Mouse (Mus musculus): Measurements from ENCODE around the gene Gabrb3. TPM values are rescaled to one million over a fixed set of nuclear protein-coding genes. Genes with fewer than 3 reads are reported as not detected.

The Gabrb3 gene
- polyA plus RNA-seq, 1 experiment from 2014 or later, result 74.4 TPM

GRCm38 (mm10) chr7:57508860-57509632 lies 89.6 kb downstream of the Gabrb3 start:
- Histone ChIP-seq H3K36me3 (replicated peaks; ENCODE audit: control insufficient read depth, insufficient read depth) (no peaks in the 10 kb centered on the region), H3K4me1 (replicated peaks; ENCODE audit: control insufficient read depth, insufficient read depth, low read length) (no peaks in the 10 kb centered on the region), H3K27ac (peak overlapping the region; percentile 10; the same call in 1 of the 2 replicates), H3K4me3 (replicated peaks; ENCODE audit: low read length) (peak overlapping the region; percentile 67), H3K27me3 (ENCODE audit: control insufficient read depth, insufficient read depth, low read length) (peaks cover 48% of the 10 kb centered on the region), H3K4me2 (replicated peaks) (peak overlapping the region; percentile 74), H3K9me3 (ENCODE audit: control insufficient read depth, low read length) (no peaks in the 10 kb centered on the region), H3K9ac (peak overlapping the region; percentile 67)
- ATAC-seq (ENCODE audit: low FRiP score) (peak; percentile 76), DNase-seq (ENCODE audit: low spot score) (peak; percentile 49)
- 2% methylated on average over 66 of the region's 72 CpGs for WGBS

GRCm38 (mm10) chr7:57509681-57510141 lies 90.2 kb downstream of the Gabrb3 start, which contains the start of gene Gabra5:
TSS of gene Gabra5 (minus strand) at chr7:57510059.
- H3K4me1 ChIP-seq (replicated peaks; ENCODE audit: control insufficient read depth, insufficient read depth, low read length), result no peaks in the 10 kb centered on the region
- no peaks in the 10 kb centered on the region for H3K36me3 ChIP-seq (replicated peaks; ENCODE audit: control insufficient read depth, insufficient read depth)
- H3K27ac ChIP-seq, result peak within 1 kb of the TSS; percentile 10; the same call in 1 of the 2 replicates
- H3K4me2 ChIP-seq (replicated peaks), result peak within 1 kb of the TSS; percentile 74
- WGBS, result under 1% methylated on average over 44 of the region's 59 CpGs
- ATAC-seq (ENCODE audit: low FRiP score) (peak; percentile 84), DNase-seq (ENCODE audit: low spot score) (peak; percentile 70)
- no peaks in the 10 kb centered on the region for H3K9me3 ChIP-seq (ENCODE audit: control insufficient read depth, low read length)
- peak within 1 kb of the TSS; percentile 67 for H3K4me3 ChIP-seq (replicated peaks; ENCODE audit: low read length)
- H3K9ac ChIP-seq, result peak within 1 kb of the TSS; percentile 67
- peaks cover 48% of the 10 kb centered on the region for H3K27me3 ChIP-seq (ENCODE audit: control insufficient read depth, insufficient read depth, low read length)

GRCm38 (mm10) chr7:57512955-57513354 lies 93.5 kb downstream of the Gabrb3 start:
- Histone ChIP-seq H3K4me1 (replicated peaks; ENCODE audit: control insufficient read depth, insufficient read depth, low read length) (no peaks in the 10 kb centered on the region), H3K9ac (no peak overlapping the region), H3K9me3 (ENCODE audit: control insufficient read depth, low read length) (no peaks in the 10 kb centered on the region), H3K27me3 (ENCODE audit: control insufficient read depth, insufficient read depth, low read length) (peaks cover 38% of the 10 kb centered on the region), H3K4me3 (replicated peaks; ENCODE audit: low read length) (no peak overlapping the region), H3K27ac (no peak overlapping the region), H3K36me3 (replicated peaks; ENCODE audit: control insufficient read depth, insufficient read depth) (no peaks in the 10 kb centered on the region), H3K4me2 (replicated peaks) (no peak overlapping the region)
- 29% methylated on average over 3 of the region's 3 CpGs for WGBS
- DNase-seq (ENCODE audit: low spot score), result peak; percentile 81
- no peak for ATAC-seq (ENCODE audit: low FRiP score)

- H3K27me3 ChIP-seq (ENCODE audit: control insufficient read depth, insufficient read depth, low read length), result no peaks in the 10 kb centered on the region
- no peak overlapping the region for H3K9ac ChIP-seq
- H3K9me3 ChIP-seq (ENCODE audit: control insufficient read depth, low read length), result no peaks in the 10 kb centered on the region
- H3K27ac ChIP-seq, result no peak overlapping the region
- no peak overlapping the region for H3K4me3 ChIP-seq (replicated peaks; ENCODE audit: low read length)
- no peaks in the 10 kb centered on the region for H3K4me1 ChIP-seq (replicated peaks; ENCODE audit: control insufficient read depth, insufficient read depth, low read length)
- H3K36me3 ChIP-seq (replicated peaks; ENCODE audit: control insufficient read depth, insufficient read depth), result no peaks in the 10 kb centered on the region
- WGBS, result 88% methylated on average over 4 of the region's 4 CpGs
- no peak for ATAC-seq (ENCODE audit: low FRiP score)
- no peak overlapping the region for H3K4me2 ChIP-seq (replicated peaks)
- DNase-seq (ENCODE audit: low spot score), result no peak
Observed at GRCm38 (mm10) chr7:57529451-57529850, 110.0 kb downstream of the Gabrb3 start.

- Histone ChIP-seq H3K27ac (no peak overlapping the region), H3K4me1 (replicated peaks; ENCODE audit: control insufficient read depth, insufficient read depth, low read length) (no peaks in the 10 kb centered on the region), H3K36me3 (replicated peaks; ENCODE audit: control insufficient read depth, insufficient read depth) (no peaks in the 10 kb centered on the region), H3K4me3 (replicated peaks; ENCODE audit: low read length) (no peak overlapping the region), H3K9me3 (ENCODE audit: control insufficient read depth, low read length) (no peaks in the 10 kb centered on the region), H3K27me3 (ENCODE audit: control insufficient read depth, insufficient read depth, low read length) (no peaks in the 10 kb centered on the region), H3K9ac (no peak overlapping the region), H3K4me2 (replicated peaks) (no peak overlapping the region)
- DNase-seq (ENCODE audit: low spot score), result no peak
- WGBS, result 87% methylated on average over 8 of the region's 8 CpGs
- ATAC-seq (ENCODE audit: low FRiP score), result no peak
Observed at GRCm38 (mm10) chr7:57529954-57530353, 110.5 kb downstream of the Gabrb3 start.

- no peak overlapping the region for H3K9ac ChIP-seq
- no peaks in the 10 kb centered on the region for H3K36me3 ChIP-seq (replicated peaks; ENCODE audit: control insufficient read depth, insufficient read depth)
- H3K27me3 ChIP-seq (ENCODE audit: control insufficient read depth, insufficient read depth, low read length), result no peaks in the 10 kb centered on the region
- 71% methylated on average over 10 of the region's 10 CpGs for WGBS
- no peak for ATAC-seq (ENCODE audit: low FRiP score)
- H3K27ac ChIP-seq, result no peak overlapping the region
- H3K4me2 ChIP-seq (replicated peaks), result no peak overlapping the region
- no peak overlapping the region for H3K4me3 ChIP-seq (replicated peaks; ENCODE audit: low read length)
- DNase-seq (ENCODE audit: low spot score), result no peak
- H3K4me1 ChIP-seq (replicated peaks; ENCODE audit: control insufficient read depth, insufficient read depth, low read length), result no peaks in the 10 kb centered on the region
- no peaks in the 10 kb centered on the region for H3K9me3 ChIP-seq (ENCODE audit: control insufficient read depth, low read length)
Observed at GRCm38 (mm10) chr7:57532676-57533075, 113.2 kb downstream of the Gabrb3 start.

- WGBS, result 22% methylated on average over 7 of the region's 7 CpGs
- DNase-seq (ENCODE audit: low spot score) (no peak), ATAC-seq (ENCODE audit: low FRiP score) (no peak)
- Histone ChIP-seq H3K4me1 (replicated peaks; ENCODE audit: control insufficient read depth, insufficient read depth, low read length) (no peaks in the 10 kb centered on the region), H3K4me2 (replicated peaks) (no peak overlapping the region), H3K36me3 (replicated peaks; ENCODE audit: control insufficient read depth, insufficient read depth) (no peaks in the 10 kb centered on the region), H3K27ac (no peak overlapping the region), H3K27me3 (ENCODE audit: control insufficient read depth, insufficient read depth, low read length) (no peaks in the 10 kb centered on the region), H3K4me3 (replicated peaks; ENCODE audit: low read length) (no peak overlapping the region), H3K9me3 (ENCODE audit: control insufficient read depth, low read length) (no peaks in the 10 kb centered on the region), H3K9ac (no peak overlapping the region)
Observed at GRCm38 (mm10) chr7:57538565-57538964, 119.1 kb downstream of the Gabrb3 start.

- Histone ChIP-seq H3K36me3 (replicated peaks; ENCODE audit: control insufficient read depth, insufficient read depth) (no peaks in the 10 kb centered on the region), H3K9ac (no peak overlapping the region), H3K4me3 (replicated peaks; ENCODE audit: low read length) (no peak overlapping the region), H3K27me3 (ENCODE audit: control insufficient read depth, insufficient read depth, low read length) (no peaks in the 10 kb centered on the region), H3K4me2 (replicated peaks) (no peak overlapping the region), H3K9me3 (ENCODE audit: control insufficient read depth, low read length) (no peaks in the 10 kb centered on the region), H3K27ac (no peak overlapping the region), H3K4me1 (replicated peaks; ENCODE audit: control insufficient read depth, insufficient read depth, low read length) (no peaks in the 10 kb centered on the region)
- DNase-seq (ENCODE audit: low spot score) (no peak), ATAC-seq (ENCODE audit: low FRiP score) (no peak)
- 74% methylated on average over 3 of the region's 3 CpGs for WGBS
Observed at GRCm38 (mm10) chr7:57560732-57561436, 141.4 kb downstream of the Gabrb3 start.

GRCm38 (mm10) chr7:57564403-57564802 lies 144.9 kb downstream of the Gabrb3 start:
- no peak for ATAC-seq (ENCODE audit: low FRiP score)
- Histone ChIP-seq H3K4me3 (replicated peaks; ENCODE audit: low read length) (no peak overlapping the region), H3K4me2 (replicated peaks) (no peak overlapping the region), H3K36me3 (replicated peaks; ENCODE audit: control insufficient read depth, insufficient read depth) (no peaks in the 10 kb centered on the region), H3K4me1 (replicated peaks; ENCODE audit: control insufficient read depth, insufficient read depth, low read length) (no peaks in the 10 kb centered on the region), H3K27ac (no peak overlapping the region), H3K9me3 (ENCODE audit: control insufficient read depth, low read length) (no peaks in the 10 kb centered on the region), H3K9ac (no peak overlapping the region), H3K27me3 (ENCODE audit: control insufficient read depth, insufficient read depth, low read length) (no peaks in the 10 kb centered on the region)
- WGBS, result 95% methylated on average over 12 of the region's 12 CpGs
- no peak for DNase-seq (ENCODE audit: low spot score)

Measured in hindbrain, embryonic 14.5 days (tissue).